Mouse (Mus musculus) myocyte (in vitro differentiated cells): ENCODE data around the gene Arf6. TPM values are rescaled to one million over a fixed set of nuclear protein-coding genes. Genes with fewer than 3 reads are reported as not detected.

Experiments
- H3K27me3 ChIP-seq: one replicate; pipeline ENCODE4 v1.6.1; 2011; ENCODE audit not compliant: control insufficient read depth, insufficient read depth, insufficient read length
- H3K36me3 ChIP-seq: one replicate; pipeline ENCODE4 v1.6.1; 2011; ENCODE audit not compliant: control insufficient read depth, insufficient read depth
- H3K4me2 ChIP-seq: one replicate; pipeline ENCODE4 v1.6.1; 2011; ENCODE audit warnings: low read depth, control low read depth
- H3K4me3 ChIP-seq: one replicate; pipeline ENCODE4 v1.5.1; 2011; ENCODE audit warnings: mild to moderate bottlenecking, control low read depth, moderate library complexity
- H3K79me2 ChIP-seq: one replicate; pipeline ENCODE4 v1.6.1; 2011; ENCODE audit not compliant: control insufficient read depth, insufficient read depth
- H3ac ChIP-seq: one replicate; pipeline ENCODE4 v1.6.1; 2011; ENCODE audit not compliant: control insufficient read depth, insufficient read length
- CEBPB ChIP-seq: IDR thresholded peaks from 2 replicates; pipeline ENCODE4 v1.6.1; 2011; ENCODE audit warnings: mild to moderate bottlenecking, moderate library complexity; ENCODE audit not compliant: poor library complexity, insufficient read depth, severe bottlenecking
- E2F4 ChIP-seq: IDR thresholded peaks from one replicate; pipeline ENCODE4 v1.6.1; 2011; ENCODE audit warnings: mild to moderate bottlenecking, control low read depth, moderate library complexity; ENCODE audit not compliant: insufficient read depth
- MAX ChIP-seq: IDR thresholded peaks from one replicate; pipeline ENCODE4 v1.6.1; 2011; ENCODE audit warnings: low read depth, mild to moderate bottlenecking, control low read depth
- MYOD1 ChIP-seq, 3 experiments: IDR thresholded peaks; one replicate each; pipeline ENCODE4 v1.6.1; 2011; ENCODE audit warnings: control low read depth in 2 of 3, low read depth in 2 of 3, mild to moderate bottlenecking in 2 of 3, moderate library complexity in 1 of 3; ENCODE audit not compliant: insufficient read length in 2 of 3, control insufficient read depth in 1 of 3
- MYOG ChIP-seq, 3 experiments: IDR thresholded peaks; one replicate each; pipeline ENCODE4 v1.6.1; 2011; ENCODE audit warnings: control low read depth in 2 of 3, low read depth in 2 of 3, mild to moderate bottlenecking in 2 of 3; ENCODE audit not compliant: insufficient read length in 2 of 3, control insufficient read depth in 1 of 3, insufficient read depth in 1 of 3
- POLR2A ChIP-seq: IDR thresholded peaks from one replicate; pipeline ENCODE4 v1.6.1; 2011; ENCODE audit warnings: low read depth, mild to moderate bottlenecking, control low read depth, moderate library complexity; ENCODE audit not compliant: insufficient read length
- POLR2AphosphoS2 ChIP-seq: IDR thresholded peaks from one replicate; pipeline ENCODE4 v1.6.1; 2011; ENCODE audit warnings: low read depth, control low read depth; ENCODE audit not compliant: insufficient read length
- REST ChIP-seq: IDR thresholded peaks from one replicate; pipeline ENCODE4 v1.6.1; 2011; ENCODE audit warnings: mild to moderate bottlenecking, control low read depth, moderate library complexity; ENCODE audit not compliant: insufficient read depth, insufficient read length
- SRF ChIP-seq: IDR thresholded peaks from one replicate; pipeline ENCODE4 v1.6.1; 2011; ENCODE audit warnings: low read depth; ENCODE audit not compliant: control insufficient read depth, insufficient read length
- TCF12 ChIP-seq: IDR thresholded peaks from one replicate; pipeline ENCODE4 v1.6.1; 2011; ENCODE audit warnings: mild to moderate bottlenecking, control low read depth; ENCODE audit not compliant: poor library complexity, insufficient read depth, severe bottlenecking
- TCF3 ChIP-seq: IDR thresholded peaks from one replicate; pipeline ENCODE4 v1.6.1; 2011; ENCODE audit warnings: low read depth, control low read depth; ENCODE audit not compliant: insufficient read length
- USF1 ChIP-seq: IDR thresholded peaks from one replicate; pipeline ENCODE4 v1.6.1; 2011; ENCODE audit warnings: low read depth, mild to moderate bottlenecking, control low read depth, moderate library complexity
- polyA plus RNA-seq: library from polyadenylated mRNA; unstranded; fragments of >200 nt; fragmentation: generic; extraction: Trizol; gene quantifications from one replicate; pipeline ENCODE4 v1.2.1, GENCODE M21; 2012; ENCODE audit warnings: missing spikeins

Arf6 gene
- polyA plus RNA-seq, 1 experiment: 71.4 TPM

DNA sequence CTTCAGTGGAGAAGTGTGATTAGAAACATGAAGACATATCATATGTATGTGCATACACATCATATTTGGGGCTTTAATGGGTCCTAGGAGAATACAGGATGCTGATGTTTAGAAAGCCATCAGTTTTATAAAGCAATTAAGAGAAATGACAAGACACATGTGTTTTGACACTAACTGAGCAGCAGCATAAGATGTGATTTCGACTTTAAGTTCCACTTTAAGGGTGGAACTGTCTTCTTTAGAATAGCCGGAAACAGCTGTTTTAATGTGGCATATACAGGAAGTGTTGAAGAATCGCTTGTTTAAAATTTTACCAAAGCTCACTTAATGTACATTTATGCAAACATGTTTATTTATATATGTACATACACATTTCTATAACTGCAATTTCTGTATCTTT is 41.4 kb downstream of the Arf6 start:
- no peaks in the 10 kb centered on the region for H3K27me3 ChIP-seq
- no peaks in the 10 kb centered on the region for H3K36me3 ChIP-seq
- H3K79me2 ChIP-seq: no peaks in the 10 kb centered on the region
- no peak overlapping the region for H3K4me2 ChIP-seq
- H3K4me3 ChIP-seq: no peak overlapping the region
- no peak for TF ChIP-seq SRF
- no peak for TF ChIP-seq MYOD1 (IDR thresholded peaks at IDR 0.05; ENCODE audit: control insufficient read depth in 1 of 3, insufficient read length in 2 of 3, low read depth in 2 of 3)
- no peak for TF ChIP-seq TCF12
- TF ChIP-seq MAX: no peak
- TF ChIP-seq TCF3: no peak
- TF ChIP-seq REST: no peak
- TF ChIP-seq MYOG (IDR thresholded peaks at IDR 0.05; ENCODE audit: control insufficient read depth in 1 of 3, insufficient read depth in 1 of 3, insufficient read length in 2 of 3, low read depth in 2 of 3): no peak
- TF ChIP-seq E2F4: no peak
- H3ac ChIP-seq: no peak overlapping the region

DNA sequence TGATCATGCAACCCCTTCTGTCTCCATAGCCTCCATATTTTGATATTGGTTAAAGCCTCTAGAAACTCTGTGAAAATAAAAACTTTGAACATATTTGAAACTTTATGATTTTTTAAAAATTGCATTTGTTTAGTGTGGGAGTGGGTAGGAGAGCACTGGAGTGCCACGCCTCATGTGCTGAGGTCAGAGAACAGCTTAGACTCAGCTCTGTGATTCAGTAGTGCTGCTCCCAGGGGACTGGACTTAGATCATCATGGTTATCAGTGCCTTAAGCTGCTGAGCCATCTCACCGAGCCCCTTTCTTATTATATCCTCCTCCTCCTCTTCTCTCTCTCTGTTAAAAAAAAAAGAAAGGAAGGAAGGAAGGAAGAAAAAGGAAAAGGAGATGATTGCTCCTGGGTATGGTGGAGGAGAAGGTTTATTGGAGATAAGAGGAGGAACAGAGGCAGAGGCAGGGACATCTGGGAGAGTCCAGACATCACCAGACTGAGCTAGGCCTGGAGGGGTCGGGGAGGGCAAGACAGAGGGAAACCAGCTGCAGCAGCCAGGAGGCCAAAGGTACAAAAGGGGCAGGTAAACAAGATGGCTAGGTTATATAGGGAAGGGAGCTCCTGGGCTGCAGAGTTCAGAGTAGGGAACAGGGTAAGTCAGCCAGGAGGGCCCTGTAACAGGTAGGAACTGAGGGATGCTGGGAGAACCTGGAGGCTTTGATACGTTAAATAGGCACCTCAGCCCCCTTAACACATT is 43.0 kb downstream of the Arf6 start:
- no peak for TF ChIP-seq USF1
- TF ChIP-seq POLR2AphosphoS2: no peak
- no peak for TF ChIP-seq TCF12
- no peak for TF ChIP-seq MYOG (IDR thresholded peaks at IDR 0.05; ENCODE audit: control insufficient read depth in 1 of 3, insufficient read depth in 1 of 3, insufficient read length in 2 of 3, low read depth in 2 of 3)
- TF ChIP-seq CEBPB: no peak
- no peak for TF ChIP-seq REST
- TF ChIP-seq SRF: no peak
- TF ChIP-seq MAX: no peak
- TF ChIP-seq POLR2A: no peak
- no peak for TF ChIP-seq TCF3
- TF ChIP-seq E2F4: no peak
- no peak for TF ChIP-seq MYOD1 (IDR thresholded peaks at IDR 0.05; ENCODE audit: control insufficient read depth in 1 of 3, insufficient read length in 2 of 3, low read depth in 2 of 3)
- peak overlapping the region; percentile 43 for H3K4me2 ChIP-seq
- no peak overlapping the region for H3K4me3 ChIP-seq
- H3K36me3 ChIP-seq: no peaks in the 10 kb centered on the region
- H3ac ChIP-seq: no peak overlapping the region
- H3K79me2 ChIP-seq: no peaks in the 10 kb centered on the region
- H3K27me3 ChIP-seq: no peaks in the 10 kb centered on the region

- H3K4me2 ChIP-seq: peak overlapping the region; percentile 40
- no peak for TF ChIP-seq TCF3
- no peak for TF ChIP-seq REST
- no peak for TF ChIP-seq MAX
- TF ChIP-seq TCF12: no peak
- TF ChIP-seq CEBPB: no peak
- TF ChIP-seq POLR2AphosphoS2: no peak
- TF ChIP-seq E2F4: no peak
- no peak for TF ChIP-seq USF1
- TF ChIP-seq MYOD1 (IDR thresholded peaks at IDR 0.05; ENCODE audit: control insufficient read depth in 1 of 3, insufficient read length in 2 of 3, low read depth in 2 of 3): no peak
- no peak for TF ChIP-seq POLR2A
- TF ChIP-seq SRF: no peak
- no peak for TF ChIP-seq MYOG (IDR thresholded peaks at IDR 0.05; ENCODE audit: control insufficient read depth in 1 of 3, insufficient read depth in 1 of 3, insufficient read length in 2 of 3, low read depth in 2 of 3)
- no peaks in the 10 kb centered on the region for H3K79me2 ChIP-seq
- H3K27me3 ChIP-seq: no peaks in the 10 kb centered on the region
- H3K36me3 ChIP-seq: no peaks in the 10 kb centered on the region
- no peak overlapping the region for H3ac ChIP-seq
- no peak overlapping the region for H3K4me3 ChIP-seq
Observed at GRCm38 (mm10) chr12:69416793-69417192, 44.8 kb downstream of the Arf6 start.

DNA sequence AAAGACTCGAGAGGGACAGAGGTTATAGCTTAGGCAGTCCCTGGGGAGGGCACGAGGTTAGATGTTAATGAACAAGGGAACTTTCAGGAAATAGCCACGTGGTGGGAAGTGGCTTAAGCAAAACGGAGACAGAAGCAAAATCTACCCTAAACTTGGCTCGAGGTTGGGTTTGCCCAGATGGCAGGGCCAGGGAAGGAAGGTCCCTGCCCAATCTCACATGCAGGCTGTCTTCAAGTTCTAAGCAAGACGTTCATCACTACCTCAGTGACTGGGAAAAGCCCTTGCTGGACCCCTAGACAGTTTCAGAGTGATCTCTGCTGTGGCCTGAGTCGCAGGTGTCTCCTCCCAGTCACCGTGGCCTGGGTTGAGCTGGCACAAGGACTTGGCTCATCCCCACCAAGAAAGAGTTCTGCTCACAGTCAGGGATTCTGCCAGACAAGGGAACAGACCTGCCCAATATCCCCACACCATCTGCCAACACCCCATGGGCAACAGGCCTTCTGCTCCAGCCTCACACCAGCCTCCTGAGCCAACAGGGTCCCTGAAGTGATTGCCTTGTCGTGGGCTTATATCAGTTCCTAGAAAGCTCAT is 45.8 kb downstream of the Arf6 start:
- no peak overlapping the region for H3K4me2 ChIP-seq
- TF ChIP-seq TCF12 (no peak), POLR2A (no peak), MYOD1 (IDR thresholded peaks at IDR 0.05; ENCODE audit: control insufficient read depth in 1 of 3, insufficient read length in 2 of 3, low read depth in 2 of 3) (no peak), MAX (no peak), MYOG (IDR thresholded peaks at IDR 0.05; ENCODE audit: control insufficient read depth in 1 of 3, insufficient read depth in 1 of 3, insufficient read length in 2 of 3, low read depth in 2 of 3) (no peak), E2F4 (no peak), USF1 (peak; percentile 8)
- no peak overlapping the region for H3ac ChIP-seq

More for the DNA sequence above, 45.8 kb downstream of the Arf6 start:
- Histone ChIP-seq H3K36me3 (no peaks in the 10 kb centered on the region), H3K4me3 (no peak overlapping the region), H3K79me2 (no peaks in the 10 kb centered on the region), H3K27me3 (no peaks in the 10 kb centered on the region)
